Mouse (Mus musculus): ENCODE results near the gene Dnajc15. TPM values are rescaled to one million over a fixed set of nuclear protein-coding genes. Genes with fewer than 3 reads are reported as not detected.

The Dnajc15 gene
- polyA plus RNA-seq, 2 experiments = 22.8 to 113 TPM

- H3K27ac ChIP-seq (replicated peaks; ENCODE audit: low read depth, low read length) = no peak overlapping the region
These were observed 28.7 kb downstream of the Dnajc15 start for GRCm38 (mm10) chr14:77846206-77846605.

GRCm38 (mm10) chr14:77845479-77845878 is 29.4 kb downstream of the Dnajc15 start:
- H3K4me2 ChIP-seq (replicated peaks; ENCODE audit: low read depth, low read length, severe bottlenecking) = no peak overlapping the region
- H3K9ac ChIP-seq (ENCODE audit: low read depth, low read length, severe bottlenecking) = no peak overlapping the region
- H3K9me3 ChIP-seq (ENCODE audit: control insufficient read depth, low read length) = no peaks in the 10 kb centered on the region
- no peaks in the 10 kb centered on the region for H3K4me1 ChIP-seq (ENCODE audit: control insufficient read depth, insufficient read depth, low read length)
- ATAC-seq (ENCODE audit: low FRiP score, low read depth) (no peak), DNase-seq (ENCODE audit: low spot score) (no peak)
- TF ChIP-seq POLR2A (IDR thresholded peaks at IDR 0.05; ENCODE audit: borderline replicate concordance, extremely low read depth, insufficient read depth, insufficient read length) = no peak
- H3K36me3 ChIP-seq (ENCODE audit: control insufficient read depth, insufficient read depth, low read length) = peaks cover 13% of the 10 kb centered on the region
- H3K4me3 ChIP-seq (replicated peaks; ENCODE audit: low read length) = no peak overlapping the region
- H3K27ac ChIP-seq (replicated peaks; ENCODE audit: low read depth, low read length) = no peak overlapping the region
- WGBS = 85% methylated on average over 1 of the region's 1 CpGs
- no peaks in the 10 kb centered on the region for H3K27me3 ChIP-seq (ENCODE audit: control insufficient read depth, insufficient read depth, low read length)

More at GRCm38 (mm10) chr14:77846206-77846605, 28.7 kb downstream of the Dnajc15 start:
- TF ChIP-seq POLR2A (IDR thresholded peaks at IDR 0.05; ENCODE audit: borderline replicate concordance, extremely low read depth, insufficient read depth, insufficient read length) = no peak
- no peaks in the 10 kb centered on the region for H3K27me3 ChIP-seq (ENCODE audit: control insufficient read depth, insufficient read depth, low read length)
- H3K9ac ChIP-seq (ENCODE audit: low read depth, low read length, severe bottlenecking) = no peak overlapping the region
- DNase-seq (ENCODE audit: low spot score) (no peak), ATAC-seq (ENCODE audit: low FRiP score, low read depth) (no peak)
- WGBS = 36% methylated on average over 4 of the region's 4 CpGs
- H3K9me3 ChIP-seq (ENCODE audit: control insufficient read depth, low read length) = no peaks in the 10 kb centered on the region
- H3K4me2 ChIP-seq (replicated peaks; ENCODE audit: low read depth, low read length, severe bottlenecking) = no peak overlapping the region
- H3K4me3 ChIP-seq (replicated peaks; ENCODE audit: low read length) = no peak overlapping the region
- H3K36me3 ChIP-seq (ENCODE audit: control insufficient read depth, insufficient read depth, low read length) = peaks cover 16% of the 10 kb centered on the region
- no peaks in the 10 kb centered on the region for H3K4me1 ChIP-seq (ENCODE audit: control insufficient read depth, insufficient read depth, low read length)

DNA sequence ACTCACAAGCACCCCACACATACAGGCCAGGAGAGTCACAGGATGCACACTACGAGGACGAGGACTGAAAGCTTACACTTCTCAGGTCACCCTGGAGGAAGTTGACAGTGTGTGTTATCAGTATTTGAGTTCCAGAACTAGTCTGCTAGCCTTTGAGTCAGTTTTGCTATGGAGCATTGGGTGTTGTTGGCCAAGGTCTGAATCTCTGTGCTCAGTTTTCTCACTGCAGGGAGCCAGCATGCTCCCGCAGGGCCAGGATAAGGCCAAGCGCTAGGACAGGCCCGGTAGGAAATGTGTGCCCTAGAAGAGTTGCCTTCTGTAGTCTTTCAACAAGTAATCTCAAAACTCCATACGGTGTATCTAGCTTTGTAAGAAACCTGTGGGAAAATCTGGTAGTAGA is 34.4 kb downstream of the Dnajc15 start:
- Histone ChIP-seq H3K36me3 (ENCODE audit: control insufficient read depth, insufficient read depth, low read length) (peaks cover 11% of the 10 kb centered on the region; the same call in 1 of the 2 replicates), H3K27me3 (ENCODE audit: control insufficient read depth, insufficient read depth, low read length) (no peaks in the 10 kb centered on the region), H3K4me1 (ENCODE audit: control insufficient read depth, insufficient read depth, low read length) (no peaks in the 10 kb centered on the region), H3K4me2 (replicated peaks; ENCODE audit: low read depth, low read length, severe bottlenecking) (no peak overlapping the region), H3K27ac (replicated peaks; ENCODE audit: low read depth, low read length) (no peak overlapping the region), H3K9me3 (ENCODE audit: control insufficient read depth, low read length) (no peaks in the 10 kb centered on the region), H3K9ac (ENCODE audit: low read depth, low read length, severe bottlenecking) (no peak overlapping the region), H3K4me3 (replicated peaks; ENCODE audit: low read length) (no peak overlapping the region)
- ATAC-seq (ENCODE audit: low FRiP score, low read depth) (no peak), DNase-seq (ENCODE audit: low spot score) (no peak)
- TF ChIP-seq POLR2A (IDR thresholded peaks at IDR 0.05; ENCODE audit: borderline replicate concordance, extremely low read depth, insufficient read depth, insufficient read length) = no peak
- WGBS = 75% methylated on average over 6 of the region's 6 CpGs

DNA sequence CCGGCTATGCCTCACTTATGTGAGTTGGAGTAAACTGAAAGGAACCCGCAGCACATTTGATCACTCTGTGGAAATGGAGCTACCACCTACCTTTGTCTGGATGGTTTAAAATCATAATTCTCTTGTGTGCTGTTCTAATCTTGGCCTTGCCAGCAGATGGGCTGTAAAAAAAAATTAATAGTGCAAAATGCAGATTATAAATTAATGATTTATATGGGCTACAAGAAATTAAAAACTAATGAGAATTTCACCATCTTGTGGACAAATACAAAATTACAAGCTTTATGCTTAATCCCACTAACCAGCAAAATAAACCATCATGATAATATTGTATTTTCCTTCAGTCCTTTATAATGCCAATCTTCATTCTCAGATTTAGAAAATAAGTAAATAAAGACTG is 34.8 kb downstream of the Dnajc15 start:
- no peaks in the 10 kb centered on the region for H3K27me3 ChIP-seq (ENCODE audit: control insufficient read depth, insufficient read depth, low read length)
- H3K36me3 ChIP-seq (ENCODE audit: control insufficient read depth, insufficient read depth, low read length) = peaks cover 11% of the 10 kb centered on the region; the same call in 1 of the 2 replicates
- no peak overlapping the region for H3K27ac ChIP-seq (replicated peaks; ENCODE audit: low read depth, low read length)
- no peaks in the 10 kb centered on the region for H3K9me3 ChIP-seq (ENCODE audit: control insufficient read depth, low read length)
- WGBS = 80% methylated on average over 2 of the region's 2 CpGs
- ATAC-seq (ENCODE audit: low FRiP score, low read depth) (no peak), DNase-seq (ENCODE audit: low spot score) (no peak)
- TF ChIP-seq POLR2A (IDR thresholded peaks at IDR 0.05; ENCODE audit: borderline replicate concordance, extremely low read depth, insufficient read depth, insufficient read length) = no peak
- H3K4me3 ChIP-seq (replicated peaks; ENCODE audit: low read length) = no peak overlapping the region
- H3K9ac ChIP-seq (ENCODE audit: low read depth, low read length, severe bottlenecking) = no peak overlapping the region
- no peaks in the 10 kb centered on the region for H3K4me1 ChIP-seq (ENCODE audit: control insufficient read depth, insufficient read depth, low read length)
- H3K4me2 ChIP-seq (replicated peaks; ENCODE audit: low read depth, low read length, severe bottlenecking) = no peak overlapping the region

- H3K4me2 ChIP-seq (replicated peaks; ENCODE audit: low read depth, low read length, severe bottlenecking) = no peak overlapping the region
- no peak overlapping the region for H3K27ac ChIP-seq (replicated peaks; ENCODE audit: low read depth, low read length)
- no peaks in the 10 kb centered on the region for H3K27me3 ChIP-seq (ENCODE audit: control insufficient read depth, insufficient read depth, low read length)
- WGBS = 88% methylated on average over 2 of the region's 2 CpGs
- no peaks in the 10 kb centered on the region for H3K36me3 ChIP-seq (ENCODE audit: control insufficient read depth, insufficient read depth, low read length)
- H3K4me1 ChIP-seq (ENCODE audit: control insufficient read depth, insufficient read depth, low read length) = no peaks in the 10 kb centered on the region
- H3K9me3 ChIP-seq (ENCODE audit: control insufficient read depth, low read length) = no peaks in the 10 kb centered on the region
- ATAC-seq (ENCODE audit: low FRiP score, low read depth) (no peak), DNase-seq (ENCODE audit: low spot score) (no peak)
- no peak overlapping the region for H3K9ac ChIP-seq (ENCODE audit: low read depth, low read length, severe bottlenecking)
- no peak for TF ChIP-seq POLR2A (IDR thresholded peaks at IDR 0.05; ENCODE audit: borderline replicate concordance, extremely low read depth, insufficient read depth, insufficient read length)
- H3K4me3 ChIP-seq (replicated peaks; ENCODE audit: low read length) = no peak overlapping the region
These were observed 38.1 kb downstream of the Dnajc15 start for GRCm38 (mm10) chr14:77836794-77837193.

DNA sequence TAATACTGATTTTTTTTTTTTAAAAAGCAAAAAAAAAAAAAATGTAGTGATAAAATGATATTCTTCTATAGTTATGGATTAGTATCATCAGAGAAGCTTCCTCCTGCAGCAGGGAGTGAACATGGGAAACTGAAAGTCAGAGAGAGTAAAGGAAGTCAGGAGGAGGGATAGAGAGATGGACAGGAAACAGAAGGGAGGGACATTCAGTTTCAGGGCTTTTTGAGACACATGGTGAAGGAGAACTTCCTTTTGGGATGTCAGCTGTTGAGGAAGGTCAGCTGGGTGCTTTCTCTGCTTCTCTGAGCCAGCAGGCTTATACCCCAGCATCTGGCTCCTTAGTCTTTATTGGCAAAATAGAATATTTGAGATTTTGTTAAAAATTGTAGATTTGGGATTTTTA is 42.6 kb downstream of the Dnajc15 start:
- ATAC-seq (ENCODE audit: low FRiP score, low read depth) = no peak
- H3K9ac ChIP-seq (ENCODE audit: low read depth, low read length, severe bottlenecking) = no peak overlapping the region
- H3K4me2 ChIP-seq (replicated peaks; ENCODE audit: low read depth, low read length, severe bottlenecking) = no peak overlapping the region
- DNase-seq (ENCODE audit: low spot score) = no peak
- H3K27ac ChIP-seq (replicated peaks; ENCODE audit: low read depth, low read length) = no peak overlapping the region
- TF ChIP-seq POLR2A (IDR thresholded peaks at IDR 0.05; ENCODE audit: borderline replicate concordance, extremely low read depth, insufficient read depth, insufficient read length) = no peak
- no peaks in the 10 kb centered on the region for H3K9me3 ChIP-seq (ENCODE audit: control insufficient read depth, low read length)
- H3K27me3 ChIP-seq (ENCODE audit: control insufficient read depth, insufficient read depth, low read length) = no peaks in the 10 kb centered on the region
- H3K4me1 ChIP-seq (ENCODE audit: control insufficient read depth, insufficient read depth, low read length) = no peaks in the 10 kb centered on the region
- no peaks in the 10 kb centered on the region for H3K36me3 ChIP-seq (ENCODE audit: control insufficient read depth, insufficient read depth, low read length)
- H3K4me3 ChIP-seq (replicated peaks; ENCODE audit: low read length) = no peak overlapping the region

All from limb, embryonic 14.5 days (tissue).